Mouse (Mus musculus) CD4-positive helper T cell, adult 2 months (primary cell): ENCODE measurements around the gene Rb1.

Experiments used
- DNase-seq: peaks from one replicate; pipeline ENCODE4 v3.0.0-alpha.2; 2012; ENCODE audit warnings: low read depth, missing footprints, low spot score

Gene Rb1

GRCm38 (mm10) chr14:73271807-73272206, 53.8 kb downstream of the Rb1 start:
- DNase-seq: no peak

DNA sequence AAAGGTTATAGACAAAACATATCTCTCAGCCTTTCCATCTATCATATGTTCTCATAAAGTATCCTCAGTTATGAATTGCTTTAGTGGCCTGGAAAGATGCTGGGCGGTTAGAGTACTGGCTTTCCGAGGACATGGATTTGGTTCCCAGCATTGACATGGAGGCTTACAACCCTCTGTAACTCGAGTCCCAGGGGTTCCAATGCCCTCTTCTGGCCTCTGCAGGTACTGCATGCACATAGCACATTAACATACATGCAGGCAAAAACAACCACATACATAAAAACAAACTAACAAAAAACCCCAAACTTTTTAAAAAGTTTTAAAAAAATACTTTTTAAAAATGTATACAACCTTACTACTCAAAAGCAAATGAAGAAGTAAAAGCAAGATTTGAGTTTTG, 59.5 kb downstream of the Rb1 start:
- DNase-seq: peak; percentile 36

DNA sequence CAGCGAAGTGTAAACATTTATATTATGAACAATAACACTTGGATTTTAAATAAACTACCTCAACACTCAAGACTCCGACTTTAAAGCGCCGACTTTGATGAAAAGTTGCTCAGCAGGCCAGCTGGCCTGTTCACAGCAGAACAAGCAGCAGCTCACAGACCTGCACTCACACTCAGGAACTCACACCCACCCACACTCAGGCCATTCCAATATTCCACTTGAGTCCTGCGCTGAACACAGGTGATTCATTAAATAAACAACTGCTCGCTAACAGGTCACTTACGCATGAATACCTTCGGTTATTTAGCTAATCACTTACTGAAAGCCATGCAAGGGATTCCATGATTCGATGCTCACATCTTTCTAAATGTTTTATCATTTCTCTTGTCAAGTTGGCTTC, 63.4 kb downstream of the Rb1 start:
- no peak for DNase-seq

GRCm38 (mm10) chr14:73258181-73258580, 67.4 kb downstream of the Rb1 start:
- DNase-seq: no peak

GRCm38 (mm10) chr14:73257348-73257747, 68.3 kb downstream of the Rb1 start:
- no peak for DNase-seq

DNA sequence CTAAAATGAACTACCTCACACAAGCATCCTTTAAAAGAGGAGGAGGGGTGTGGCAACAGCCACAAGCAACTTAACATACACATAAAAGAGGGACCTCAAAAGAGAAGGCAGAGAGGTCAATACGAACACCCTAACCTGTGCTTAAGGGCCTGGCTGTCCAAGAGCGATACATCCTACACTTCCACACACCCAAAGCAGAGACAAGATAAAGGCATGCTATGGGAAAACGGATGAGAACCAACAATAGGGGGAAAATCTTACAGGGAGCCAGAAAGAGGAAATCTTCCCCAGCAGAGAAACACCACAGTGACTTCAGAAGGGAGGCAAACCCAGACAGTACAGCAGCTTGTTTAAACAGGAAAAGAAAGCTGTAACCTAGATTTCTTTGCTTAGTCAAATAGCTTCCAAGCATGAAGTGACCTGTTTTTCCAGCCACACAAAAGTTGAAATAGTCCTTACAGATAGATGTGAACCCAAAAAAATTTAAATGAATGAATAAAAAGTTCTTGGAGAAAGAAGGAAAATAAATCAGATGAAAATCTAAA, 70.1 kb downstream of the Rb1 start:
- peak; percentile 23 for DNase-seq

DNA sequence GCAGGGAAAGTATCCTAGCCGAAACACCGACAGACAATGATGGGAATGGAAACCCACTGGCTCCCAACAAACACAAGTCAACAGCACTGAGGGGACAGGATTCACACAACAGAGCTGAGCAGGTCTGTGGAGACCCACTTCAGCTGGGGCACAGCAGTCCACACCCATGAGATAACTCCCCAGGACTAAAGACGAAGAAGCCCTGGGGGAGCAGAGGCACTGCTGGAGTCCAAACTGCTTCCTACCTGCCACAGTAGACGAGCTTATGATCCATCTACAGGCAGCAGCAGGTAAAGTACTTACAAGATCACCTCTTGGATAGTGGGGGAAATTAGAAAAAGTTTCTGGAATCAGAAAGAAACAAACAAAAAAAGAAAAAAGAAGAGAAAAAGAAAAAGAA, 71.2 kb downstream of the Rb1 start:
- DNase-seq: no peak

- peak; percentile 48 for DNase-seq
Observed at GRCm38 (mm10) chr14:73253453-73254251, 72.0 kb downstream of the Rb1 start.

DNA sequence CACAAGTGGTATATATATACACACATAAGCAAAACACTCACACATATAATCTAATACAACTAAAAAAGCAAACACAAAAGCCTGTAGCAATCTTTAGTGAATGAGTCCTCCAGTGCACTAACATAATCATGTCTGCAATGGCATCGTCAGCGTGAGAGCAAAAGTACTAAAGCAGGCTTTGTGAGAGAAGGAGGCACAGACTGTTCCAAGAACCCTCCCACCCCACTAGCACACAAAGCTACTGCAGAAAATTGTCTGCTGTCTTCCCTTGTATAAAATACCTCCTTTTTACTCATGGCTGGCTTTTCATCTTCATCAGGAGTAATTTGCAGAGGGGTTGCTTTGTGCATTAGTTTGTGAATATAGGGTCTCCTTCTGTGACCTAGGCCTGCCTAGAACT, 73.3 kb downstream of the Rb1 start:
- DNase-seq: no peak

- no peak for DNase-seq
Observed at GRCm38 (mm10) chr14:73250056-73250455, 75.6 kb downstream of the Rb1 start.

DNA sequence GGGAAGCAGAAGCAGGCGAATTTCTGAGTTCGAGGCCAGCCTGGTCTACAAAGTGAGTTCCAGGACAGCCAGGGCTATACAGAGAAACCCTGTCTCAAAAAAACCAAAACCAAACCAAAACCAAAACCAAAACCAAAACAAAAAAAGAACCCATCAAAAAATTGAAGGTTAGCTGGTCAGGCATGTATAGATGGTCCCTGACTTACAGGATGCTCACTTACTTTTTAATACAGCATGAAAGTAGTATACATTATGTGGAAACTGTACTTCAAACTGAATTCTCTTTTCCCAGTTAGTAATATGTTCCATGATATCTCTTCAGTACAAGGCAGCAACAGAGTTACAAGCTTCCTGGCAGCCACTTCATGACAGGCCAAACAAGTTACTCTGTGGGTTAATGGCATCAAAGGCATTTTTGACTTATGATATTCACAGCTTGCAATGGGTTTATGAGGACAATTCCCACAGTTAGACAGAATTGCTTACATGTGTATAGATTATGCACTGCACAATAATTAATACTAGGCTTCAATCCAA, 81.5 kb downstream of the Rb1 start:
- peak; percentile 42 for DNase-seq

- no peak for DNase-seq
Observed at GRCm38 (mm10) chr14:73239857-73240256, 85.8 kb downstream of the Rb1 start.

DNA sequence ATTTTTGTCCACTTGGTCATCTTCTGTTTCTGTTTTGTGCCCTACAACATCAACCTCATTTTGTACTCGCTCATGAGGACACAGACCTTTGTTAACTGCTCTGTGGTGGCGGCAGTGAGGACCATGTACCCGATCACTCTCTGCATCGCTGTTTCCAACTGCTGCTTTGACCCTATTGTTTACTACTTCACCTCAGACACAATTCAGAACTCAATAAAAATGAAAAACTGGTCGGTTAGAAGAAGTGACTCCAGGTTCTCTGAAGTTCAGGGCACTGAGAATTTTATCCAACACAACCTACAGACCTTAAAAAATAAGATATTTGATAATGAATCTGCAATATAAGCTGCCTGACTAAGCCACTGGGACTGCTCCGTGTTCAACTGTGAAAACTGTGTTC, 86.3 kb downstream of the Rb1 start:
- DNase-seq: peak; percentile 31

GRCm38 (mm10) chr14:73238498-73239250, 86.9 kb downstream of the Rb1 start:
- DNase-seq: peak; percentile 56

- DNase-seq: peak; percentile 67
Observed at GRCm38 (mm10) chr14:73237848-73238321, 87.7 kb downstream of the Rb1 start, which contains the start of gene Lpar6. TSS of gene Lpar6 (plus strand) at chr14:73237895.

- DNase-seq: no peak
Observed at GRCm38 (mm10) chr14:73234468-73235031, 91.1 kb downstream of the Rb1 start.

DNA sequence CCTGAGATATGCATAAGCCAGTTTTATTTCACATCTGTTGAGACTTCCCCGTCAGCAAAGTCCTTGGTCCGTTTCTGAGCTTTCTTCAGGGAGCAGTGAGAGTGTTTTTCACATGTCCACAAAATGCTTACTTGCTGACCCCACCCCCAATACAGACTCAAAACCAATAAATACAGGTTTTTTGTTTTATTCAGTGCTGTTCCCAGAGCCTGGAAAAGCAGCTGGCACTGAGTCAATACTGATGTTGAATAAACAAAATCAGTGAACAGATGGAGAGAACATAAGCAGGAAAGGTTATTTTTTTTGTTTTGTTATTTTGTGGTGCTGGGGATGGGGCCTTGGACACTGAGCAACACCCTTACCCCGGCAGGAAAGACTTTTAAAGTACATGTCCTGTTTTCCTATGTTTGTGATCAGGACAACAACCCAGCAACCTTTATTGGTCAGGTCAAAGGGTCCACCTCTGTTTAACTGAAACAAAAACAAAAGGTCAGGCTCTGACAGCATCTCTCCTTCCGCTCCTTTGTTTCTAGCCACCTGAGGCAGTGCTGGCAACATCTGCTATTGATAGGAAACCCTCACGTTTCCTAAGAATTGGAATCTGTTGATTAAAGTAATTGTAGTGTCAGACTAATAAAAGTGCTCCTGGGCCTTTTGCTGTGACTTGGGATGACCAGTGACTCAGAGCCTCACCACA, 94.2 kb downstream of the Rb1 start:
- no peak for DNase-seq

DNA sequence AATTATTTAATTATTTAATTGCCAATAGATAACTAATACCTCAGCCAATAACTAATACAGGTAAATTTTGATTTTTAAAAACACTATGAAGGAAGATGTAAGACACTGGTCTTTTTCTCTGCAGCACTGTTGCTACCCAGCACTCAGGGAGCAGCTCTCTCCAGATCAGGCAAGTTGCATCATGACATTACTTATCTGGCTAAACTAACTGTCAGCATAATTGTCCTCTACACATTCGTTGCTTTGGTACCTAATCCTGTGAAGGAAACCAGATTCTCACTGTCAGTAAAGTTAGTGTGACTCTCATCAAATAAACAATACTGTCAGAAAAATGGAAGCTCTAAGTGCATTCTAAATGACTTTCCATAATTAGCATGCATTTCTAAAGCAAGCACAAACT, 98.8 kb downstream of the Rb1 start:
- DNase-seq: no peak

DNA sequence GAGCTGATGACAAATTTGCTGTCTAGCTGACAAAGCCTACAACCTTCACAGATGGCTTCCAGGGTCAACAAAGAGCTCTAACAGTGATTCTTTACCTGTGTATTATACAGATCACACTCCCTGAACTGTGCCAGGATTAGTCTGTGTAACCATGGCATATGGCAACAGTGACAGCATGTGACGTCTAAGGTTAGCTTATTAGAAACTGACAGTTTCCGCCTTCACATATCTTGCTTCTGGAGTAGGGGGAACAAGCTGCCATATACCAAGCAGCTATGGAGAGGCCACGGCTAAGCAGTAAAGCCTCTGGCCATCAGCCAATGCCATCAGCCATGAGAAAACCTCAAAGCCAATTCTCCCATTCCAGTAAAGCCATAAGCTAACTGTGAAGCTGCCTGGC, 99.3 kb downstream of the Rb1 start:
- no peak for DNase-seq

DNA sequence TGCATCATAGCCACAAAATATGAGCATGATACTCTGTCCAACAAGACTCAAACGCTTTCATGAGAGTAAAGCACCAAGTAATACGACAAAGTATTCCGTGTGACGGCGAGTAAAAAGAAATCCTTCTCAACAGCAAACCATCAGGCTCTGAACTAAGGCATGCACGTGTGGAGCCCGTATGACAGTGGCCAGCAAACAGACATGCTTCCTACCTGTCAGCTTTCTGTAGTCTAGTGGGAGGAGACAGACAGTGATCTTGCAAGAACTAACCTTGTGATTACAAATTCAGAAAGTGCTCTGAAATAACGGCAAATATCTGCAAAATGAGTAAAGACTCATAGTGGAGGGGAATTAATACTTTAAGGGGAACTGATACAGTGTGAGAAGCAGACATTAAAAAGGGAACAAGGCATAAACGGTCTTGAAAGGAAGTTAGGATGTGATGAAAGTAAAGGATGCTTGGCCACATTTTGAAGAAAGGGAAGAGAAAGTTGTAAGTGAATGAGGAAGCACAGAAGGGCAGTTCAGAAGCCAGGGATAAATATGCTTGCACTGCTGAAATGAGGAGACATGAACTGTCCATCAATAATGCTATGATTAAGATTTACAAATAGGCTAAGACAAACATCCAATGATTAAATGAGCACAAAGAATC, 103.2 kb downstream of the Rb1 start:
- DNase-seq: no peak

DNA sequence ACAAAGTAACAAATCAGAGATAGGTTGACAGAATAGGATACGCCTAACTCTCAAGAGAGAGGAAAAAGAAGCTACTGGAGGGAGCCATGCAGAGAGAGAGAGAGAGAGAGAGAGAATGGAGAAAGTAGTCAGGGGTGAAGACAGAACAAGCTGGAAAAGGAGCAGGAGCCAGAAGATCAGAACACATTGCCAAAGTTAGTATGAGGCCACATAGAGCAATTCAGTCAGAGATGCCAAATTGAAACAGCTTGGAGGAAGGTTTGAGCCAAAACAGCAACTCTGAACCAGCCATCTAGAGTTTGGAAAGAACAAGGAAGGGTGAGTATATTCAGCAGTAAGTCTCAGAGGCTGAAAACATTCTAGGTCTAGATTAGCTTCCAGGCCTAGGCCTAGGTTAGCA, 108.6 kb downstream of the Rb1 start:
- no peak for DNase-seq
